Mouse (Mus musculus): Measurements from ENCODE around the gene Serping1. TPM values are rescaled to one million over a fixed set of nuclear protein-coding genes. Genes with fewer than 3 reads are reported as not detected.

Serping1 gene
- polyA plus RNA-seq, 1 experiment from 2014 or later: 65.4 TPM

DNA sequence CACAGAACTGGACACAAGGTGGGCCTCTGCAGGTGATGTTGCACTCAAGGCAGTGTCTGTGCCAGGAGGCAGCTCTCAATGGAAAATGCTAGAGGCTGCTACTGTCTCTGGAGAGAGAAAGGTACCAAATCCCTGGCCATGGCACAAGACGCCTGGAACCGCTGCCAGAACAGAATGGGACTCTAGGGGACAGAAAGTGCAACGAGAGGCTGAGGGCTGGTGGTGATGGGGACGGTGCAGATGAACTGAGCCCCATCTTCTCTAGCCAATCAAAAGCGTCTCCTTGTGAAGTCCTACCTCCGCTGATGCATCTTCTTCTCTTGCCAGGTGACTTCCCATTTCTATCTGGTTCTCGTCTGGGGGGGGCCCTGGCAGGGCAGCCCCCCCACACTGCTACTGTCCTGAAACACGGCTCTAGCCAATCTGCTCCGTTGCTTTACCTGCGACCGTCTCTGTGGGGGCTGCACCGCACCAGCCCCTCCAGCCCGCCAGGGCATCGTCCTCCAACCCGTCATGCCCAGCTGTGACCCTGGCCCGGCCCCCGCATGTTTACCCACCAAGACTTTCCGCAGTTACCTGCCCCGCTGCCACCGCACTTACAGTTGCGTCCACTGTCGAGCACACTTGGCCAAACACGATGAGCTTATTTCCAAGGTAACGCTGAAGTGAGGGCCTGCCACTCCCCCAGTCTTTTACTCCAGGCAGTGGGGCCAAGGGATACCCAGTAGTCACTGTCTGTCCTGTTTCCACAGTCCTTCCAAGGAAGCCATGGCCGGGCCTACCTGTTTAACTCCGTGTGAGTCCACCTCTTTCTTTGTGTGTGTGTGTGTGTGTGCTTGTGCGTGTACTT lies 38.7 kb downstream of the Serping1 start:
- WGBS: 6% methylated on average over 27 of the region's 27 CpGs
- Histone ChIP-seq H3K27me3 (ENCODE audit: insufficient read depth, low read length) (peaks cover 3% of the 10 kb centered on the region; the same call in 1 of the 2 replicates), H3K4me1 (ENCODE audit: insufficient read depth) (peaks cover 18% of the 10 kb centered on the region; the same call in 1 of the 2 replicates), H3K4me2 (peak overlapping the region; percentile 47), H3K27ac (ENCODE audit: low read depth) (no peak overlapping the region), H3K9ac (peak overlapping the region; percentile 11; the same call in 1 of the 2 replicates), H3K4me3 (ENCODE audit: low read depth, low read length) (peak overlapping the region; percentile 22), H3K36me3 (ENCODE audit: insufficient read depth) (peaks cover 18% of the 10 kb centered on the region), H3K9me3 (ENCODE audit: low read depth, low read length) (no peaks in the 10 kb centered on the region)
- no peak for TF ChIP-seq CTCF (IDR thresholded peaks at IDR 0.05; ENCODE audit: low read depth)
- ATAC-seq (ENCODE audit: insufficient read depth) (0 out of 2 replicates have a peak, but pooled peaks have one; percentile 1), DNase-seq (peak; percentile 57)

DNA sequence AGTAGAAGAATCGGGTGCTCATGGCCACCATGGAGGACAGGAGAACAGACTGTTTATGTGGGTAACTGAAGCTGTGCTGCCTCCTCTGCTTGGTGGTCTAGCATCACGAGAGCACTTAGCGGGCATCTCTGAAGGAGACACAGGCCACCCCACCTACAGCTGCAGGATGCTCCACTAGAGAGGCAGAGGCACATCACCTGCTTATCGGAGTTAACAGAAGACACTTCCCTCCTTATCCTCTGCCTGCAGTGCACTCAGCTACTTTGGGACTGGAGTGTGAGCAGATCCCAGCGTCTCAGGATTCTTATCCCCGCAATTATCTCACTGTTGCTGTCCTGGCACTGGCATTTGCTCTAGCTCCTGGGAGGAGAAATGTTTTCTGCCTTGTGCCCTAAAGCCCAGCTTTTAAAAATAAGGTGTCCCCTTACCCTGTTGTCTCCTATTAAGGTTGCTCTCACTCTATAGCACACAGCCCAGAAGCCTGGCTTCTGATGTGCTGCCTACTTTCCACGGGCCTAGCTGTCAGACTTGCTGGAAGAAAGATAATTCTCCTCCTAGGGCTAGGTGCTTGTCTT lies 39.8 kb downstream of the Serping1 start:
- Histone ChIP-seq H3K9ac (peak overlapping the region; percentile 4; the same call in 1 of the 2 replicates), H3K36me3 (ENCODE audit: insufficient read depth) (peaks cover 7% of the 10 kb centered on the region), H3K4me2 (peak overlapping the region; percentile 54), H3K4me1 (ENCODE audit: insufficient read depth) (peaks cover 11% of the 10 kb centered on the region; the same call in 1 of the 2 replicates), H3K27ac (ENCODE audit: low read depth) (peak overlapping the region; percentile 46; the same call in 1 of the 2 replicates), H3K4me3 (ENCODE audit: low read depth, low read length) (peak overlapping the region; percentile 37; the same call in 1 of the 2 replicates), H3K27me3 (ENCODE audit: insufficient read depth, low read length) (peaks cover 3% of the 10 kb centered on the region; the same call in 1 of the 2 replicates), H3K9me3 (ENCODE audit: low read depth, low read length) (no peaks in the 10 kb centered on the region)
- DNase-seq: peak; percentile 23
- TF ChIP-seq CTCF (IDR thresholded peaks at IDR 0.05; ENCODE audit: low read depth): no peak
- WGBS: 16% methylated on average over 7 of the region's 7 CpGs
- ATAC-seq (ENCODE audit: insufficient read depth): no peak

DNA sequence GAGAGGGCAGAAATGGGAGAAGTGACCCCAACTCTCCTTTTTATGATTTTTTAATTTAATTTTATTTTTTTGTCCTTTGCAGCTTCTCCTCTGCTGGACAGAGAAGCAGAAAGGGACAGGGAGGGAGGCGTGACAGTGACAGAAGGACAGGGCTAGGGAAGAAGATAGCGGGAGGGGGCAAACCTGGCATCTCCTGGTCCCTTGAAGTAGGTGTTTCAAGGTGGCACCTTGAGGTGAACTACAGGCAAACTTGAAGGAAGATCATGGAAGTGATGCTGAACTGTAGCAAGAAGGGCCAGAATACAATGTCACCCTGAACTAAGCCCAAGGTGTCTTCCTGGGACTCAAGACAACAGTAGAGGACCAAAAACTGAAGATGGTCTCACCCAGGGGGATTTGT lies 40.3 kb downstream of the Serping1 start:
- DNase-seq (no peak), ATAC-seq (ENCODE audit: insufficient read depth) (no peak)
- Histone ChIP-seq H3K9me3 (ENCODE audit: low read depth, low read length) (no peaks in the 10 kb centered on the region), H3K27ac (ENCODE audit: low read depth) (0 out of 2 replicates have a peak overlapping the region, but pooled peaks have one; percentile 46), H3K4me2 (peak overlapping the region; percentile 54), H3K27me3 (ENCODE audit: insufficient read depth, low read length) (peaks cover 3% of the 10 kb centered on the region; the same call in 1 of the 2 replicates), H3K36me3 (ENCODE audit: insufficient read depth) (peaks cover 2% of the 10 kb centered on the region), H3K9ac (peak overlapping the region; percentile 49), H3K4me1 (ENCODE audit: insufficient read depth) (peaks cover 11% of the 10 kb centered on the region; the same call in 1 of the 2 replicates), H3K4me3 (ENCODE audit: low read depth, low read length) (peak overlapping the region; percentile 37)
- TF ChIP-seq CTCF (IDR thresholded peaks at IDR 0.05; ENCODE audit: low read depth): no peak
- 2% methylated on average over 2 of the region's 2 CpGs for WGBS

DNA sequence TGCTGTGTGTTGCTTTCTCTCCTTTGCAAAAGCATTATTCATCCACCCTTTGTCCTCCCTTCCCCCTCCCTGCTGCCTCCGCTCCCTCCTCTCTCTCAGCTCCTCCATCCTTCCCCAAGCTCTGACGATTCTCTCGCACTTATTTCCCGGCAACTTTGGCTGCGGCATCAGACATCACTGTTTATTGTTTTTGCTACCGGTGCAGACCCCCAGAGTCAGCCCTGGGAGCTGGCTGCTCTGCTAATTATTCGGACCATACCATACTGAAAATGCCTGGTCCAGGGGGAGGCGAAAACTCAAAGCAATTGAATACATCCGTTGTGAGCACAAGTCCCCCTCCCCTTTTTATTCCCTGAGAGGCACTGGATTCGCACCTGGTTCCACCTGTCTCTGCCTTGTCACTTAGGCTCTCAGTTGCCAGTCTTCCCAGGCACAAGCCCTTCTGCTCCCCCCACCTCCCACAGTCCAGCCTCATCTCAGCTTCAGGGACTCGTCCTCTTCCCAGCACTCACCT lies 40.8 kb downstream of the Serping1 start:
- 0% methylated on average over 11 of the region's 11 CpGs for WGBS
- peaks cover 11% of the 10 kb centered on the region; the same call in 1 of the 2 replicates for H3K4me1 ChIP-seq (ENCODE audit: insufficient read depth)
- no peaks in the 10 kb centered on the region for H3K36me3 ChIP-seq (ENCODE audit: insufficient read depth)
- H3K27ac ChIP-seq (ENCODE audit: low read depth): no peak overlapping the region
- peak overlapping the region; percentile 37 for H3K4me3 ChIP-seq (ENCODE audit: low read depth, low read length)
- H3K27me3 ChIP-seq (ENCODE audit: insufficient read depth, low read length): peaks cover 3% of the 10 kb centered on the region; the same call in 1 of the 2 replicates
- ATAC-seq (ENCODE audit: insufficient read depth) (no peak), DNase-seq (peak; percentile 53)
- peak overlapping the region; percentile 54 for H3K4me2 ChIP-seq
- H3K9me3 ChIP-seq (ENCODE audit: low read depth, low read length): no peaks in the 10 kb centered on the region
- H3K9ac ChIP-seq: peak overlapping the region; percentile 49
- no peak for TF ChIP-seq CTCF (IDR thresholded peaks at IDR 0.05; ENCODE audit: low read depth)

DNA sequence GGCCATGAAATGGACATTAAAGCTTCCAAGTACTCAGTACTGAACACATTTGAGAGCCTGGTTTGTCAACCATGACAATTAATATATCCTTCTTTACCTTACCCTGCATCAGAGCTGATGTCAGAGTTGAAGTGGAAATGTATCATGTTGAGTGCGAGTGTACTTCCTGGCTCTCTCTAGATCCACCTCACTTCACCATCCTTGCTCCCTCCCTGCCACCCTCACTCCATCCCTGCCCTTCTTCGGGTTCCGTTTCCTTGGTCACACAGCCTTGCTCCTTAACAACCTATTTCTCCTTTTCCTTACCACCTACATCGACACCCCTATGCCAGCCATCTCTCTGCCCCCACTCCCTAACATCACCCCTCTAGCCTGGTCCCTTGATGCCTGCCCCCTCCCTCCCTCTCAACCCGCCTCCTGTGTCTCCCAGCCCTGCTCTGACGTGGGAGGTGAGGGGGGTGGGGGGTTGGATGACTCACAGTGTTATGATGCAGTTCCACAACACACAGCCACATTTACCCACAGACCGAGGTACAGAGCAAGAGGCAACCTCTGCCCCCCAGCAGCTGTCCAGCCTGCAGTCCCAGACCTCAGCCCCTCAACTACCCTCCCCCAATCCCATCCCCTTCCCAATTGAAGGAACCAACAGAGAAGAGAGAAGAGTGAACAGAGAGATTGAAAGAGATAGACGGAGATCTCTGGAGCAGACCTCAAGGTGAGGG lies 41.5 kb downstream of the Serping1 start, which contains the start of gene Ypel4:
Gene Ypel4, plus strand, starts transcription at position 480 of the 722 bp plus-strand sequence.
- peak; percentile 46 for DNase-seq
- Histone ChIP-seq H3K27ac (ENCODE audit: low read depth) (no peak within 1 kb of the TSS), H3K36me3 (ENCODE audit: insufficient read depth) (no peaks in the 10 kb centered on the region), H3K27me3 (ENCODE audit: insufficient read depth, low read length) (peaks cover 3% of the 10 kb centered on the region; the same call in 1 of the 2 replicates), H3K9me3 (ENCODE audit: low read depth, low read length) (no peaks in the 10 kb centered on the region), H3K9ac (peak within 1 kb of the TSS; percentile 49), H3K4me1 (ENCODE audit: insufficient read depth) (peaks cover 11% of the 10 kb centered on the region; the same call in 1 of the 2 replicates), H3K4me3 (ENCODE audit: low read depth, low read length) (peak within 1 kb of the TSS; percentile 37), H3K4me2 (peak within 1 kb of the TSS; percentile 54)
- ATAC-seq (ENCODE audit: insufficient read depth): peak; percentile 15
- no peak for TF ChIP-seq CTCF (IDR thresholded peaks at IDR 0.05; ENCODE audit: low read depth)
- WGBS: 2% methylated on average over 8 of the region's 8 CpGs

DNA sequence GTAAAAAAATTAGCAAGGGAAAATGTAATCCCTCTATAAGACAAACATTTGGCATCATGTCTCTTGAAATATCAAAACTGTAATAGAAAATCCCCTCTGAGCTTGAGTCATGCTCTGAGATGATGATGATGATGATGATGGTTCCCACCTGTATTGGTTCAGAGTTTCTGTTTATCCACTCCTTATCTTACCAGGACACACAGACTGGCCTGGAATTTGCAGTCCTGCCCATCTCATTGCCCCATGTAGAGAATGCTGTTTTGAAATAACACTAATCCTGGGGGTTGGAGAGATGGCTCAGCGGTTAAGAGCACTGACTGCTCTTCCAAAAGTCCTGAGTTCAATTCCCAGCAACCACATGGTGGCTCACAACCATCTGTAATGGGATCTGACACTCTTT lies 42.9 kb downstream of the Serping1 start:
- DNase-seq: no peak
- TF ChIP-seq CTCF (IDR thresholded peaks at IDR 0.05; ENCODE audit: low read depth): no peak
- ATAC-seq (ENCODE audit: insufficient read depth): no peak
- no peaks in the 10 kb centered on the region for H3K9me3 ChIP-seq (ENCODE audit: low read depth, low read length)
- H3K4me2 ChIP-seq: no peak overlapping the region
- peaks cover 3% of the 10 kb centered on the region; the same call in 1 of the 2 replicates for H3K27me3 ChIP-seq (ENCODE audit: insufficient read depth, low read length)
- no peak overlapping the region for H3K9ac ChIP-seq
- WGBS: 59% methylated on average over 1 of the region's 1 CpGs
- H3K36me3 ChIP-seq (ENCODE audit: insufficient read depth): no peaks in the 10 kb centered on the region
- no peak overlapping the region for H3K27ac ChIP-seq (ENCODE audit: low read depth)
- no peak overlapping the region for H3K4me3 ChIP-seq (ENCODE audit: low read depth, low read length)
- H3K4me1 ChIP-seq (ENCODE audit: insufficient read depth): peaks cover 4% of the 10 kb centered on the region; the same call in 1 of the 2 replicates

Measured in lung, embryonic 14.5 days (tissue).